ENCODE assay signal across 8 mouse cellular contexts in genomic region chr14:67613221-67613620, GRCm38 (mm10).
DNase-seq lines count a peak whose midpoint lies in the region; ATAC-seq lines count a peak whose summit lies in the region.

No protein-coding gene starts in this region.

- H3K4me3 ChIP-seq in lung, embryonic 15.5 days = peak overlapping the region; percentile 33
- H3K4me3 ChIP-seq in heart, embryonic 12.5 days = 0 out of 2 replicates have a peak overlapping the region, but pooled peaks have one; percentile 22

- H3K9me3 ChIP-seq in lung, embryonic 15.5 days = no peaks in the 10 kb centered on the region
- H3K9me3 ChIP-seq in heart, embryonic 12.5 days (replicated peaks) = no peaks in the 10 kb centered on the region

- peak overlapping the region; percentile 19 for H3K9ac ChIP-seq in lung, embryonic 15.5 days
- no peak overlapping the region for H3K9ac ChIP-seq in heart, embryonic 12.5 days

- DNase-seq in lung, adult 18-20 months = no peak
- DNase-seq in kidney, postnatal 14 days = peak; percentile 74
- DNase-seq in skeletal muscle tissue, adult 2 months (ENCODE audit: low read depth, low spot score) = peak; percentile 27
- no peak for DNase-seq in ovary, postnatal 14 days (ENCODE audit: low spot score)
- no peak for DNase-seq in right cerebral cortex, postnatal 14 days
- DNase-seq in layer of hippocampus, adult 8-10 months (ENCODE audit: low spot score in 2 of 2) = no peak

- H3K4me1 ChIP-seq in lung, embryonic 15.5 days = peaks cover 22% of the 10 kb centered on the region
- peaks cover 15% of the 10 kb centered on the region for H3K4me1 ChIP-seq in heart, embryonic 12.5 days (replicated peaks)

- H3K27me3 ChIP-seq in lung, embryonic 15.5 days = peaks cover 21% of the 10 kb centered on the region
- 0 out of 2 replicates have a peak, but pooled peaks cover 5% of the 10 kb centered on the region for H3K27me3 ChIP-seq in heart, embryonic 12.5 days (replicated peaks)

- no peaks in the 10 kb centered on the region for H3K36me3 ChIP-seq in lung, embryonic 15.5 days
- no peaks in the 10 kb centered on the region for H3K36me3 ChIP-seq in heart, embryonic 12.5 days

- no peak for ATAC-seq in lung, embryonic 15.5 days (ENCODE audit: borderline replicate concordance, extremely low read depth, low FRiP score, low TSS enrichment)
- ATAC-seq in heart, embryonic 12.5 days (ENCODE audit: insufficient number of reproducible peaks, low FRiP score) = no peak

- no peak overlapping the region for H3K27ac ChIP-seq in lung, embryonic 15.5 days
- no peak overlapping the region for H3K27ac ChIP-seq in heart, embryonic 12.5 days (ENCODE audit: poor library complexity, severe bottlenecking)

- peak overlapping the region; percentile 63 for H3K4me2 ChIP-seq in lung, embryonic 15.5 days
- peak overlapping the region; percentile 58 for H3K4me2 ChIP-seq in heart, embryonic 12.5 days

- WGBS in lung, embryonic 15.5 days = 17% methylated on average over 14 of the region's 14 CpGs
- 44% methylated on average over 14 of the region's 14 CpGs for WGBS in heart, embryonic 12.5 days

Comparison
In these comparisons a context has a peak if more than half of its experiments do, and no peak if none do; other contexts are left out.
1. DNase-seq: peak in kidney, postnatal 14 days (single experiment) and skeletal muscle tissue, adult 2 months (single experiment); none in lung, adult 18-20 months (0 of 2), ovary, postnatal 14 days (single experiment), right cerebral cortex, postnatal 14 days (single experiment) and layer of hippocampus, adult 8-10 months (0 of 2).